Mouse (Mus musculus) ovary, adult 10 weeks (tissue): ENCODE results near the gene Mrps5. TPM values are rescaled to one million over a fixed set of nuclear protein-coding genes. Genes with fewer than 3 reads are reported as not detected.

ENCODE experiments used
- polyA plus RNA-seq: library from polyadenylated mRNA; stranded (reverse); fragments of 350-450 nt; fragmentation: Illumina TruSeq; extraction: RNeasy Lipid Tissue Mini Kit (QIAGEN cat#74804); gene quantifications from one replicate; pipeline ENCODE4 v1.2.3, GENCODE M21; 2014

Gene Mrps5
- 17.5 TPM for polyA plus RNA-seq

DNA sequence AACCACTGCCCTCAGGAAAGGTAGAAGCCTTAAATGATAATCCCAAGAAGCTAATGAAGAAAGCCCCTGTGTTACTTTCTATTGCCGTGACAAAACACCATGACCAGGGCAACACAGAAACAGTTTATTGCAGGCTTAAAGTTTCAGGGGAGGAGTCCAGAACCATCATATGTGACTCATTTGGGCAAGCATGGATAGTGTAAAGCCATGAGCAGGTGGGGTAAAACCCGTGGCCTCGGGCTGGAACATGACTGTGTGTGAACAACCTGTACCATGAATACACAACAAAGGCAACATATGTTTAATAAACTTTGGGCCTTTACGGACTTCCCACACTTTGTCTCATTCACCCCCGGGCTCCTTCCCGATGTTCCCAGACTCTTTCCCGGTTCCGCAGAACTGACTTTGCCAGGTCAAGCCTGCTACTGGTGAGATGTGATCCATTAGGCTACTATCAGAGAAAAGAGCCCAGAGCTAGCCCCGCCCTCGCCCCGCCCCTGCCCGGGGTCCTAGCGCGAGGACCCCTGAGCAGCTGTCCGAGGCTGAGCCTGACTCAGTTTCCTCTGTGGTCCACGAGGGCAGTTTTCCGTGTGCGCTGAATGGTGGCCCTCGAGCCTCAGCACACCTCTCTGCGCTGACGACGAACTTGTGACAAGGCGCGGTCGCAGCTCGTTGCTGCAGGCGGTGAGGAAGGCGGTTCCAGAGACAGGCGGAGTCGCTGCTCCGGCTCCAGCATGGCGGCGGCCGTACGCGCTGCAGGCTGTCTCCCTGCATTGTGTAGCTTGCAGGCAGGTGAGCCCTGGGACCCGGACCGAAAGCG is at the start of gene Mrps5, which contains the start of gene Zfp661:
Gene Mrps5 (plus strand): TSS at position 529 of the 820 bp plus-strand sequence.
Gene Zfp661 (minus strand): TSS at position 401 of the 820 bp plus-strand sequence.

DNA sequence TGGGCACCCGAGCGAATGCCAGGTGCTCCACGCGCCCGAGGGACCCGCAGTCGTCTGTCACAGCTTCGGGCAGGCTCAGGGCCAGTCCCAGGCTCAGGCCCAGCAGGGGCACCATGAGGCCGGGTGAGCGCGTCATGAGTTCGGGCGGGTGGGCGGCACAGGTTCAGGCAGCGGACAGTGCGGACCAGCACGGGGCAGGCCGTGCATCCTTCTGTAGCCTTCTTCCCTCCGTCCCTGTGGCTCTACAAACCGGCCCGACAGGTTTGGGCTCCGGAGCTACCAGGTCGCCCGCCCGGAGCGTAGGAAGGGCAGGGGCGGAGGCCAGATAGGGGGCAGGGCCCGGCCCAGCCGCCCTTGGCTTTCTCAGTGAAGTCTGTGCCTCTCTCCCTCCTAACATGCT is 45.8 kb upstream of the Mrps5 start, which contains the start of gene Prom2:
Gene Prom2 (minus strand): TSS at position 283 of the 400 bp plus-strand sequence.

DNA sequence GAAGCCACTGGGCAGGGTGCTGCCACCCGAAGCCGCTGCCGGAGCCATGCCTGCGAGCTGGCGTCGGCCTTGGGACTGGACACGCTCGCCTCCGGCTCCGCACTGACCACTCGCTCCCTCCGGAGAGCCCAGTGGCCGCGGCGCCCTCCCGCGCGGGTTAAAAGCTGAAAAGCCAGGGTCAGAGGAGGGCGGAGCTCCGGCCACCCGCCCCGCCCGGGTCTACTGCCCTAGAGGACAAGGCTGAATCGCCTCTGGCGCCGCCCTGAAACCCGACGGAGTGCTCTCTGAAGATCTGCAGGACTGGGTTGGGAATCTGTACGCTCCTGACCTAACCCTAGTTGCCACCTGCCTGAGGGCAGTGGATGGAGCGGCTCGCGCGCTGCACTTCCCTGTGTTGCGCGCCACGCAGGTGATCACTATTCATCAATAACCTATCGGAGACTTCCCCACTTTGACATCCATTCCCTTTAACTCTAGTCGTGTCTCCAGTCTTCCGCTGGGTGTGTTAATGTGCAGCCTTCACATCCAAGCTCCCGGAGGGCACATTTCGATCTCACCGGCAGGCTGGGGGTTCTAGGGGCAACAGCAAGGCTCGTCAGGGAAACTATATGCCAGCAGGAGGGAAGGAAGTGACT is 69.2 kb downstream of the Mrps5 start, which contains the start of gene Mal:
Gene Mal (minus strand): TSS at position 610 of the 635 bp plus-strand sequence.

Other genes starting within 250 kb of the Mrps5 start
- 0.88 TPM for gene Astl, start 248.6 kb upstream of the Mrps5 start, polyA plus RNA-seq
- not detected for gene Adra2b, start 224.0 kb upstream of the Mrps5 start, polyA plus RNA-seq
- not detected for gene Gpat2, start 162.0 kb upstream of the Mrps5 start, polyA plus RNA-seq
- 5.8 TPM for gene Fahd2a, start 142.7 kb upstream of the Mrps5 start, polyA plus RNA-seq
- 8.0 TPM for gene Kcnip3, start 65.1 kb upstream of the Mrps5 start, polyA plus RNA-seq
- gene Prom2, start 45.8 kb upstream of the Mrps5 start, polyA plus RNA-seq = 0.14 TPM
- 6.9 TPM for gene Zfp661, start 128 bp upstream of the Mrps5 start, polyA plus RNA-seq
- 17.5 TPM for gene Mal, start 69.5 kb downstream of the Mrps5 start, polyA plus RNA-seq
- gene Mall, start 142.7 kb downstream of the Mrps5 start, polyA plus RNA-seq = 0.97 TPM
- gene Nphp1, start 201.7 kb downstream of the Mrps5 start, polyA plus RNA-seq = 14.5 TPM
- 48.2 TPM for gene Mtln, start 205.3 kb downstream of the Mrps5 start, polyA plus RNA-seq
- 86.8 TPM for gene Bub1, start 244.6 kb downstream of the Mrps5 start, polyA plus RNA-seq